ENCODE assay signal across 15 mouse cellular contexts in the genomic region with DNA sequence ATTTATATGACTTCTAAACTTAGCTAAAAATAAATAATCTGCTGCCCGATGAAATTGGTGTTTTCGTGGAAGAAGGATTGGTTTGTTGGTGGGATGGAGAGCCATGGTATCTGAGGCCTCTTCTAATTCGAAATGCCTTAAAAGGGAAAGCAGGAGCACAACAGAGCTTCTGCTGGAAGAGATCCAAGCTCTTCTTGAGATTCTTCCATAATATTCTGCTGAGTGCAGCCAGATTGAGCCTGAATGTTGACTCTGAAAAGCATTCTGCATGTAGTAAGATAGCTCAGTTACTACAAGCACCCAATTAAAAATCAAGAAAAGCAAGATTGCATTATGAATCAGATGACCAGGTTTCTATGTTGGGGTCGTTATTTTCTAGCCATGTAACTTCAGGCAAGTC. TPM values are rescaled to one million over a fixed set of nuclear protein-coding genes. Genes with fewer than 3 reads are reported as not detected.
A peak's percentile ranks its signal among the peaks of the same experiment; 100 is the strongest.
DNase-seq lines count a peak whose midpoint lies in the region; ATAC-seq and TF ChIP-seq lines count a peak whose summit lies in the region.
"Had no signal": no experiment of that assay in that cellular context is flagged by ENCODE, and none has a peak within 500 bp of the region (broad histone marks: within the 10 kb centered on the region; RNA-seq: fewer than 3 reads in every experiment).

No protein-coding gene starts in this region.

- H3K27ac ChIP-seq in kidney, adult 2 months (ENCODE audit: insufficient read depth, low read depth, low read length) = no peak overlapping the region
- H3K27ac ChIP-seq in kidney, embryonic 14.5 days (ENCODE audit: low read depth, low read length) = no peak overlapping the region
- H3K27ac ChIP-seq in intestine, embryonic 15.5 days = peak overlapping the region; percentile 65
- H3K27ac ChIP-seq: forebrain, embryonic 13.5 days; hindbrain, postnatal 0 days had no signal

- peaks cover 6% of the 10 kb centered on the region for H3K4me1 ChIP-seq in kidney, adult 2 months (ENCODE audit: control insufficient read depth, insufficient read depth, low read length)
- H3K4me1 ChIP-seq in kidney, embryonic 14.5 days (ENCODE audit: control insufficient read depth, insufficient read depth, low read length) = 0 out of 2 replicates have a peak, but pooled peaks cover 4% of the 10 kb centered on the region
- H3K4me1 ChIP-seq in intestine, embryonic 15.5 days (replicated peaks) = no peaks in the 10 kb centered on the region; the same call in 1 of the 2 replicates

- no peak overlapping the region for H3K9ac ChIP-seq in kidney, embryonic 14.5 days (ENCODE audit: low read depth, low read length)
- no peak overlapping the region for H3K9ac ChIP-seq in intestine, embryonic 15.5 days
- H3K9ac ChIP-seq: forebrain, embryonic 13.5 days had no signal

- H3K4me2 ChIP-seq in kidney, embryonic 14.5 days (replicated peaks; ENCODE audit: low read depth, low read length) = no peak overlapping the region
- H3K4me2 ChIP-seq in intestine, embryonic 15.5 days (replicated peaks) = no peak overlapping the region
- H3K4me2 ChIP-seq: forebrain, embryonic 13.5 days had no signal

- no peaks in the 10 kb centered on the region for H3K9me3 ChIP-seq in kidney, embryonic 14.5 days (ENCODE audit: control insufficient read depth, low read length)
- H3K9me3 ChIP-seq in intestine, embryonic 15.5 days = no peaks in the 10 kb centered on the region
- H3K9me3 ChIP-seq: forebrain, embryonic 13.5 days had no signal

- no peaks in the 10 kb centered on the region for H3K36me3 ChIP-seq in kidney, adult 2 months (ENCODE audit: control insufficient read depth, insufficient read depth, low read length)
- no peaks in the 10 kb centered on the region for H3K36me3 ChIP-seq in kidney, embryonic 14.5 days (ENCODE audit: control insufficient read depth, insufficient read depth, low read length)
- H3K36me3 ChIP-seq in intestine, embryonic 15.5 days = no peaks in the 10 kb centered on the region

- no peak for TF ChIP-seq CTCF in kidney, adult 2 months (conservative IDR thresholded peaks at IDR 0.05; ENCODE audit: insufficient read depth, insufficient read length, low read depth, low read length)

- no peaks in the 10 kb centered on the region for H3K27me3 ChIP-seq in kidney, adult 2 months (replicated peaks; ENCODE audit: control insufficient read depth, insufficient read depth, low read length)
- H3K27me3 ChIP-seq in kidney, embryonic 14.5 days (ENCODE audit: control insufficient read depth, insufficient read depth, low read length) = no peaks in the 10 kb centered on the region
- no peaks in the 10 kb centered on the region for H3K27me3 ChIP-seq in intestine, embryonic 15.5 days (replicated peaks)
- H3K27me3 ChIP-seq: forebrain, embryonic 13.5 days had no signal

- no peak for TF ChIP-seq POLR2A in kidney, adult 2 months (IDR thresholded peaks at IDR 0.05; ENCODE audit: low read depth, low read length)

- H3K4me3 ChIP-seq in kidney, adult 2 months (ENCODE audit: insufficient read depth, low read depth, low read length) = no peak overlapping the region
- no peak overlapping the region for H3K4me3 ChIP-seq in kidney, embryonic 14.5 days (ENCODE audit: low read length)
- H3K4me3 ChIP-seq in intestine, embryonic 15.5 days (replicated peaks) = no peak overlapping the region
- H3K4me3 ChIP-seq: forebrain, embryonic 13.5 days had no signal

- no peak for DNase-seq in frontal cortex, postnatal 14 days (ENCODE audit: low spot score in 2 of 2)
- DNase-seq in kidney, adult 2 months = peak; percentile 40
- peak; percentile 46 for DNase-seq in NIH3T3 (ENCODE audit: low read depth)
- no peak for DNase-seq in cerebellum, adult 18-20 months
- DNase-seq in cerebellum, postnatal 25 days = no peak
- DNase-seq: adrenal gland, postnatal 36 days; B cell, adult 2 months; cerebellum, adult 8-10 months; kidney, postnatal 4 days; retina, postnatal 1 day had no signal

- peak; percentile 70 for ATAC-seq in frontal cortex, adult (ENCODE audit: low TSS enrichment)
- ATAC-seq in kidney, embryonic 14.5 days (ENCODE audit: low FRiP score, low TSS enrichment) = no peak
- peak; percentile 25; the same call in 1 of the 2 replicates for ATAC-seq in intestine, embryonic 15.5 days
- ATAC-seq: forebrain, embryonic 13.5 days; hindbrain, postnatal 0 days had no signal

- 70% methylated on average over 4 of the region's 4 CpGs for WGBS in kidney, adult 2 months
- 87% methylated on average over 4 of the region's 4 CpGs for WGBS in kidney, embryonic 14.5 days
- 48% methylated on average over 4 of the region's 4 CpGs for WGBS in intestine, embryonic 15.5 days

RNA-seq across cellular contexts. Expression of a gene that starts 36.8 kb away (rescaled TPM):
- 11.6 and 12.9 TPM in 2 replicates for polyA plus RNA-seq in kidney, adult 2 months (2012; rRNA removed)
- polyA plus RNA-seq in kidney, embryonic 14.5 days (2014; fragmentation: Nextera tagmentation; extraction: Ambion mirVana) = 19.1 and 30.2 TPM in 2 replicates
- 15.8 and 16.0 TPM in 2 replicates for polyA plus RNA-seq in intestine, embryonic 15.5 days (2015; fragmentation: Nextera tagmentation; extraction: Ambion mirVana)

Comparison
In these comparisons a context has a peak if more than half of its experiments do, and no peak if none do; other contexts are left out.
1. DNase-seq: peak in kidney, adult 2 months (single experiment) and NIH3T3 (single experiment); none in frontal cortex, postnatal 14 days (0 of 2), cerebellum, adult 18-20 months (0 of 2) and cerebellum, postnatal 25 days (0 of 2).